27 mouse cellular contexts compared by ENCODE assay signal in genomic region chr17:67838948-67839347, GRCm38 (mm10).
"Had no signal": no experiment of that assay in that cellular context is flagged by ENCODE, and none has a peak within 500 bp of the region (broad histone marks: within the 10 kb centered on the region; RNA-seq: fewer than 3 reads in every experiment).

No protein-coding gene starts in this region.

- H3K4me2 ChIP-seq: limb, embryonic 12.5 days; limb, embryonic 13.5 days; limb, embryonic 15.5 days; liver, embryonic 11.5 days; liver, embryonic 12.5 days; liver, embryonic 13.5 days; liver, embryonic 15.5 days; lung, embryonic 14.5 days; lung, embryonic 15.5 days; midbrain, embryonic 11.5 days; midbrain, embryonic 12.5 days; midbrain, embryonic 13.5 days; midbrain, embryonic 15.5 days; neural tube, embryonic 12.5 days had no signal

- H3K36me3 ChIP-seq: liver, embryonic 12.5 days; liver, embryonic 13.5 days; liver, embryonic 15.5 days; midbrain, embryonic 10.5 days; midbrain, embryonic 12.5 days; midbrain, embryonic 13.5 days; midbrain, embryonic 15.5 days; neural tube, embryonic 12.5 days had no signal

- H3K4me3 ChIP-seq: limb, embryonic 10.5 days; limb, embryonic 12.5 days; limb, embryonic 13.5 days; limb, embryonic 15.5 days; liver, embryonic 12.5 days; liver, embryonic 13.5 days; liver, embryonic 15.5 days; lung, embryonic 15.5 days; megakaryocyte, embryonic 14.5 days; midbrain, embryonic 10.5 days; midbrain, embryonic 12.5 days; midbrain, embryonic 13.5 days; midbrain, embryonic 15.5 days; neural tube, embryonic 12.5 days had no signal

- DNase-seq: left cerebral cortex, postnatal 4 days; liver; liver, embryonic 13.5 days; liver, postnatal 0 days; lung, adult 18-20 months; lung, adult 2 months; lung, embryonic 14.5 days; lung, postnatal 10 days; lung, postnatal 14 days; lung, postnatal 36 days; lung, postnatal 4 days; midbrain, embryonic 14.5 days had no signal

- H3K27me3 ChIP-seq: limb, embryonic 12.5 days; limb, embryonic 13.5 days; limb, embryonic 15.5 days; liver, embryonic 12.5 days; liver, embryonic 13.5 days; liver, embryonic 15.5 days; lung, embryonic 15.5 days; megakaryocyte, embryonic 14.5 days; midbrain, embryonic 12.5 days; midbrain, embryonic 13.5 days; midbrain, embryonic 15.5 days; neural tube, embryonic 12.5 days had no signal
